In genomic region chr11:4454895-4455535, GRCm38 (mm10) we compare ENCODE assay signal across 20 mouse cellular contexts. TPM values are rescaled to one million over a fixed set of nuclear protein-coding genes. Genes with fewer than 3 reads are reported as not detected.
"Had no signal": no experiment of that assay in that cellular context is flagged by ENCODE, and none has a peak within 500 bp of the region (broad histone marks: within the 10 kb centered on the region; RNA-seq: fewer than 3 reads in every experiment).

No protein-coding gene starts in this region.

- H3K9ac ChIP-seq: kidney, embryonic 15.5 days; limb, embryonic 13.5 days; liver, embryonic 15.5 days; lung, embryonic 14.5 days; midbrain, embryonic 12.5 days; neural tube, embryonic 13.5 days had no signal

- H3K27me3 ChIP-seq: limb, embryonic 13.5 days; midbrain, embryonic 12.5 days; neural tube, embryonic 13.5 days had no signal

- H3K36me3 ChIP-seq: kidney, embryonic 15.5 days; limb, embryonic 13.5 days; liver, embryonic 15.5 days; midbrain, embryonic 12.5 days; neural tube, embryonic 13.5 days had no signal

- DNase-seq: kidney, adult 2 months; kidney, postnatal 14 days; left cerebral cortex, postnatal 4 days; lung, embryonic 14.5 days; lung, postnatal 10 days; lung, postnatal 4 days; retina, postnatal 1 day; right cerebral cortex, postnatal 25 days; thymus, postnatal 4 days had no signal

- H3K4me1 ChIP-seq: kidney, embryonic 15.5 days; limb, embryonic 13.5 days; liver, embryonic 15.5 days; midbrain, embryonic 12.5 days; neural tube, embryonic 13.5 days had no signal

- H3K9me3 ChIP-seq: kidney, embryonic 15.5 days; limb, embryonic 13.5 days; liver, embryonic 15.5 days; midbrain, embryonic 12.5 days; neural tube, embryonic 13.5 days had no signal

- H3K27ac ChIP-seq: kidney, embryonic 15.5 days; limb, embryonic 13.5 days; liver, embryonic 15.5 days; midbrain, embryonic 12.5 days; neural tube, embryonic 13.5 days had no signal

- H3K4me2 ChIP-seq: kidney, embryonic 15.5 days; limb, embryonic 13.5 days; liver, embryonic 11.5 days; liver, embryonic 15.5 days; lung, embryonic 14.5 days; midbrain, embryonic 12.5 days; neural tube, embryonic 13.5 days had no signal

- H3K4me3 ChIP-seq: kidney, embryonic 15.5 days; limb, embryonic 13.5 days; liver, embryonic 15.5 days; midbrain, embryonic 12.5 days; neural tube, embryonic 13.5 days had no signal

RNA-seq across cellular contexts. Expression of gene Hormad2, which starts 14.1 kb away (rescaled TPM):
- total RNA-seq: layer of hippocampus, postnatal 14 days; left cerebral cortex, adult 18-20 months; left cerebral cortex, postnatal 10 days; left cerebral cortex, postnatal 4 days; megakaryocyte, adult 5-6 weeks had no signal
- polyA plus RNA-seq: kidney, adult 2 months; midbrain, embryonic 12.5 days; small intestine, adult 2 months had no signal
